Mouse (Mus musculus): ENCODE measurements around the gene Wtap.
"Not testable (repeated sequence)": the region's sequence is repeated elsewhere in the genome, so short reads cannot be mapped to it uniquely, and the experiment has no call there.

Gene Wtap

DNA sequence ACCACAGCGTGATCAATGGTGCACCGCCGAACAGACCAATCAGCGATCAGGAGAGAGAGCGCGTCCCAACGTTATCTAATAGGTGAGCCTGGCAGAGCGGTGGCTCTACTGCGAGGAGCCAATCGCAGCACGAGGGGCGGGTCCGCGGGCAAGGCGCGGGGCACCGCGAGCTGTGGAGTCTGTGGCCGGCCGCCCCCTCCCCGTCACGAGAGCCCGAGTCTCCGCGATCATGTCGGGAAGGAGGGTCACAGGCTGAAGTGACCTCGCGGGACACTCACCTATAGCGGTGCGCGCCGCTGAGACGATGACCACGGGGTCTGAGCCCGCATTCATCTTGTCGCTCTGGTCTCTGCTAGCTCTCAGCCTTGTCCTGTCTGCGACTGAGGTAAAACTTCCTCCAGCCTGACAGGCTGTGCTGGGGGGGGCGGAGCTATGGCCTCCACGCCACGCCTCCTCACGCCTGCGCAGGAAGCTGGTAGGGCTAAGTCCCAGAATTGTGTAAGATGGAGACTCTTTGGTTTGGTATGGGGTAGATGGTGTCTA lies 33.6 kb downstream of the Wtap start, which contains the start of gene Acat2:
Gene Acat2 (minus strand): TSS at position 417 of the 543 bp plus-strand sequence.
- DNase-seq, result peak; percentile 94

DNA sequence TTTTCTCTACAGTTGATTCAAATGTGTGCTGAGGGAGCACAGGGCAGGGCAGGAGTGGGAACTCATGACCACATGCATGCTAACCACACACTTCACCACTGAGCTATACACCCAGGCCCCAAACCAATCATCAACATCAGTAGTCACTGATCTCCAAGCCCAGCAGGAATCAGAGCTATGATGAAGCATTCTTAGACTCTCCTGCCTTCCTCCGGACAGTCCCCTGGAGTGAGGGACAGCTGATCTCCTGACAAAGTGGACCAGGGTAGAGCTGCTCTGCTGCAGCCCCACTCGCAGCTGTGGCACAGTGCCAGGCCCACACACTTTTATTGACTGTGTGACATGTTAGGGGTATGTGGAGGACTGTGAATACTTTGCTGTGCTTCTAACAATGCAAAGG lies 34.6 kb downstream of the Wtap start:
- not testable (repeated sequence) for DNase-seq

DNA sequence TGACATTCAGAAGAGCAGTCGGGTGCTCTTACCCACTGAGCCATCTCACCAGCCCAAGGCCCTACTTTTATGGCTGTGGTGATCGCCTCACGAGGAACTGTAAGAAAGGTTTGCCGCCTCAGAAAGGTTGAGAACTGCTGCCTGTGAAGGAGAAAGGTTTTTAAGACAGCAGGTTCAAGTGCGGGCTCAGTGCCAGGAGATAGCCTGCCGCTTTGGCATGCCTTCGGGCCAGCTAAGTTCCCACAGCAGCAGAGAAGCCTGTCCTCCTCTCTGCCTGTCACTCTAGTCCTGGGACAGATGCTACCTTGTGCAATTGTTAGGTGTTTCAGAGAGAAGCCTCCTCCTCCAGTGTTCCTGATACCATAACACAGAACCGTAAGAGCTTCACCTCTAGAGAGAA lies 37.3 kb downstream of the Wtap start:
- no peak for DNase-seq

- DNase-seq, result no peak
These were observed 44.3 kb downstream of the Wtap start for GRCm38 (mm10) chr17:12949669-12950068.

DNA sequence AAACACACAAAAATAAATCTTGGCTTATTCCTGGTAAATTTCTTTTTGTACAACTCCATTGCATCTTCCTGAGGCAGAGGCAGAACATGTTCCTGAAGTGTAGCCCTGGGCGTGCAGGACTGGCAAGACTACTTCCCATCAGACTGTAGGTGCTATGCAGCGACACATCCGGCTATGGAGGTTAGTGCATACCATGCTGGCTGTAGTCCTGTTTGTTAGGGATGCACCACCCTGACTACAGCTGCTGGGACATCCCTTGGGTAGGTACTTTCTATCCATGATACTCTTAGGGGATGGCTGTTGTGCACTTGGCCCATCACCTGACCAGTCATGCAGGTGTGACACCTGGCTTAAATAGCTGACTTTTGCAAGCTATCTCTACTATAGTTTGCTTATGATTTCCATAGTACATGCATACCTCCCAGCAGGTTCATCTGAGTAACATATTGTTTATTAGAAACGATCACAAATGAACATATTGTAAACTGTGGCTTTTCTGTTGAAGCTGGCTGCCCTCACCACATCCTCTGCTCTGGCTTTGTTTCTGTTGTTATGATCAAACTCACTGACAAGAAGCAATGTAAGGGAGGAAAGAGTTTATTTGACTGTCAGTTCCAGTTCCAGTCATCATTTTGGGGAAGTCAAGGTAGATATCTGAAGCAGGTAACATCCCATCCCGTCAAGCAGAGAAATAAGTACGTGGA lies 51.4 kb downstream of the Wtap start:
- DNase-seq, result no peak

- no peak for DNase-seq
These were observed 52.3 kb downstream of the Wtap start for GRCm38 (mm10) chr17:12941543-12942260.

DNA sequence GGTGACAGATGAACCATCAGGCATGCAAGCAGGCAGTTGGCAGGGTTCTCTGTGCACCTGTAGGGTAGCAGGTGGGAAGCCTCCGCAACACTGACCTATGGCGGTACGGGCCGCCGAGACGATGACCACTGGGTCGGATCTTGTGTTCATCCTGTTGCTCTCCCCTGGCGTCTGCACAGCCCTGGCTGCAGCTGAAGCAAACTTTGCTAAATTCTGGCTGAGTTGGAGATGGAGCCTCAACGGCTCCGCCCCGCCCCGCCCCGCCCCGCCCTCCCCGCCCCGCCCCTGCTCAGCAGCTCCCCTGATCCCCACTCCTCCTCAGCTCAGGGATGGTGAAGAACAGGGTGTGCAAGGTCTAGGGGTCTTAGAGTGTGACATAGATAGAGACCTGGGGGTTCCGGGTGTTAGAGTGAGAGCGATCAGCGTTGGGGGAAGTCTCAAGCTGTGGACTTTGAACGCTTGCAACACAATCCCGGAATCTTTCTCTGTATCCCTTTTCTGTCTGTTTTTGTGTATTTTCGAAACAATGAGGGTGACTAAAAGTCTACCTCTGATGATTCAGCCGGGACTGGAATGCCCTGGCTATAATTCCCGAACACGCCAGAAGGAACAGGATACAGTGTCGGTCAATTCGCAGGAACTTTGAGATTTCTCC lies 53.7 kb downstream of the Wtap start, which contains the start of gene Acat3:
Gene Acat3 (minus strand): TSS at position 450 of the 655 bp plus-strand sequence.
- no peak for DNase-seq

DNA sequence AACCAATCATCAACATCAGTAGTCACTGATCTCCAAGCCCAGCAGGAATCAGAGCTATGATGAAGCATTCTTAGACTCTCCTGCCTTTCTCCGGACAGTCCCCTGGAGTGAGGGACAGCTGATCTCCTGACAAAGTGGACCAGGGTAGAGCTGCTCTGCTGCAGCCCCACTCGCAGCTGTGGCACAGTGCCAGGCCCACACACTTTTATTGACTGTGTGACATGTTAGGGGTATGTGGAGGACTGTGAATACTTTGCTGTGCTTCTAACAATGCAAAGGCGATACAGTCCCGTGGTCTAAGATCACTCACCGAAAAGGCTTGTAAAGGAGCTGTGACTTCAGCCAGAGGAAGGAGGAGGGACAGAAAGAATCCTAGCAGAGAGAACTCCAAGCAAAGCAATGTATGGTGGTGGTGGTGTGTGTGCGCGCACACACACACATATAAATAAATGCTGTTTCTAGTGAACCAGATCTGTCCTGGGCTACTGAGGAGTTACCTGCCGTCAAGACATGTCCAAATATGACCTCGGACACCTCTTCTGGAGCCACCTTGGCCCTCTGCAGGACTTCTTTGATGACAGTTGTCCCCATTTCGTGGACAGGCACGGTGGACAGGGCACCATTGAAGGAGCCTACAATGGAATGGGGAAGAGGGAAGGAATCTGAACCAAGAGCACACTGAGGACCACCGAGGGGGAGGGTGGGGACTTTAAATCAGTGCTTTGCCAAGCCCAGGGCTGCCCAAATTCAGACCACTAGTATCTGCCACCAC lies 54.4 kb downstream of the Wtap start:
- DNase-seq, result not testable (repeated sequence)

DNA sequence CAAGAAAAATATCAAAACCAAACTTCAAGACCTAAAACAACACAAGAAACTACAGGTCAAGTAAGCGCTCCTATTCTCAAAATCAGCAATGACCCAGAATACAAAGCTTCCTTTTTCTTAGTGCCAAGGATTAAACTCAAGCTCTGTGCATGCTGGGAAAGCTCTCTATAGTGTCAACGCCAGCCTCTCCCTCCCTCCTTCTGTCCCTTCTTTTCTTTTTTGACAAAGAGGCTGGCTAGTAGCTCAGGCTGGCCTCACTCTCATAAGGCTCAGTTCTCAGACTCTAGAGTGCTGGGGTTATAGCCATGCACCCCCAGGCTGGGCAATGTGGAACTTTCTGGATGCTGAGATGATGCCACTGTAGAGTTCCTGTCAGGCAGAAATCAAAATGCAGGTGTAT lies 55.9 kb downstream of the Wtap start:
- no peak for DNase-seq

DNA sequence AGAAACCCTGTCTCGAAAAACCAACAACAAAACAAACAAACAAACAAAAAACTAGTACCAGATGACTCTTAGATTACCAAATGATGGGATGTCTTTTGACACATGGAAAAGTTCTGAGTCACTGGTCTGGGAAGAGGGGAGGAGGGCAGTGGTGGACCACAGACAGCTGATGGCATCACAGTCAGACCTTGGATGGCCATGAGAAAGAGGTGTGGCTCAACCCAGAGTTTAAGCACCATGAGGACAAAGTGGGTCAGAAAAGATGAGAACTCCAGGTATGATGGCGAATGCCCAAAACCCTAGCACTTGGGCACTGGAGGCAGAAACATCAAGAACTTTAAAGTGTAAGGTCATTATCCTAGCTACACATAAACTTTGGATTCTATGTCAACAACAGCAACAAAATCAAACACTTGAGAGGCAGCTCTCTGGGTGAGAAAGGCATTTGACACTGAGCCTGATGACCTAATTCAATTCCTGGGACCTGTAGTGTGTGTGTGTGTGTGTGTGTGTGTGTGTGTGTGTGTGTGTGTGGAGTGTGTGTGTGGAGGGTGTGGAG lies 56.5 kb downstream of the Wtap start:
- DNase-seq, result no peak

DNA sequence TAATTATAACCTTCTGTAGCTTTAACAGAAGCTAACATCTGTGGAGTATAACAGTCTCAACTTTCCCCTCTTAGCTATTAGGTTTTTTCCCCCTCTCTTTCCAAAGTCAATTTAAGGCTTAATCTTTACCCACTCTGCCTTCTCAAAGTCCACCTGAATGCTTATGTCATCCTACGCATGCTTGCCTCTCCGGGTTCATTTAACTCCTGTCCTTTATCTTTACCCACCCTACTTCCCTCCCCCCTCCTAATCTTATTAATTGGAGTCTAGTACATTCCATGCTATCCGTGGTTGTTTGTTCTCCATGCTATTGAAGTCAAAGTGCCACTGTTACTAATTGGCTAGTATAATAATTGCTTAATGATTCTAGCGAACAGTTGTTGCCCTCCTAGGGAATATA lies 58.2 kb downstream of the Wtap start:
- no peak for DNase-seq

GRCm38 (mm10) chr17:12931576-12931975 lies 62.4 kb downstream of the Wtap start:
- DNase-seq, result not testable (repeated sequence)

GRCm38 (mm10) chr17:12925703-12926180 lies 68.2 kb downstream of the Wtap start:
- no peak for DNase-seq

- DNase-seq, result no peak
These were observed 69.0 kb downstream of the Wtap start for GRCm38 (mm10) chr17:12925001-12925400.

DNA sequence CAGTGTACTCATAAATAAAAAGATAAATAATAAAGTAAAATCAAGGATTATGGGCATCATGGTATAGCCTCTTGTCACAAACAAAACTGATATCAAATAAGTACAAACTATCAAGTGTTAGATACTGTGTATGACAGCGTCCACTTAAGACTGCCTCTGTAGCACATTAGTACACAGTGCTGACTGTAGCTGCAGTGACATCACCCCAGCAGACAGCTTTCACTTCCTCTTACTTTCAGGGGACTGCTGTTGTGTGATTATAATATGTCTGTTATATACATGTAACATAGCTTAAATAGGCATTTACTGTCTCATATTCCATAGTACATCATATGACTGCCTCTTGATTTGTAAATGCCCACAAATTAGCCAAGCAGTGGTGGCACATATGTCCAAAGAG lies 72.9 kb downstream of the Wtap start:
- no peak for DNase-seq

All from lung, postnatal 14 days (tissue).